Mouse (Mus musculus): ENCODE results near the gene Trim21.

DNA sequence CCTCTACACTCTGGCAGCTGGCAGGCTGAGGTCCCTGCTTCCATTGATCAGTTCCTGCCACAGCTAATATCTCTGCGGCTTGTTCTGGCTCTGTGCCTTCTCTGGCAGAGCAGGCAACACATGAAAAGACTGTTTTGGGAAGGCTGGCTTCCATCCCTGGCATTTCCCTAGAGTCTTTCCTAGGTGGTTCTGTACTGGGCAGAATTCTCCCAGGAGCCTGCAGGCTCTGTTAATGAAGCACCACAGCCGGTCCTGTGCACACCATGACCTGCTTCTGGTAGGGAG lies 48.3 kb downstream of the Trim21 start:
- TF ChIP-seq CTCF (IDR thresholded peaks at IDR 0.05; ENCODE audit: low read depth) (no peak), EP300 (optimal IDR thresholded peaks at IDR 0.05) (no peak)

All from stomach, postnatal 0 days (tissue).